Mouse (Mus musculus) yolk sac, embryonic 10.5 days (tissue): Measurements from ENCODE around the gene Zbtb42.

Source experiments
- DNase-seq: peaks from one replicate; pipeline ENCODE4 v3.0.0-alpha.2; 2017; ENCODE audit warnings: low spot score

The Zbtb42 gene

DNA sequence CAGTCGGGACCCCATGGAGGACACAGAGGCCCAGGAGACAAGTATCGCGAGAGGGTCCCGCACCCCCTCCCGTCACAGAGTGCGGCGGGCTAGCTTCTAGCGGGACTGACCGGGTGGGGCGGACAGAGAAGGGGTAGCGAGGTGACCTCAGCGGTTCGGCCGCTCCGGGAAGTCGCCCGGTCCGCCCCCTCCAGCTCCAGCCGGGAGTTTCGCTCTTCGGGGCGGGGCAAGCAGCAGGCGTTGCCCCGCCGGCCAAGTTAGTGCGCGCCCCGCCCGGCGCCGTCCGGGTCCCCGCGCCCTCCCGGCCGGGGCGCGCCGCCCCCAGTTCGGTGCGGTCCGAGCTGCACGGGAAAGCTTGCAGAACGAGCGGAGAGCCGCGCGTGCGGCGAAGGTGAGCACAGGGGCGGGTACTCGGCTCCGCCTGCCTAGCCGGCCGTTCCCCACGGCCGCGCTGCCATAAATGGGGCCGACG lies at the start of gene Zbtb42:
TSS of gene Zbtb42 (plus strand) at position 274 of the 472 bp plus-strand sequence.
- peak; percentile 71 for DNase-seq

DNA sequence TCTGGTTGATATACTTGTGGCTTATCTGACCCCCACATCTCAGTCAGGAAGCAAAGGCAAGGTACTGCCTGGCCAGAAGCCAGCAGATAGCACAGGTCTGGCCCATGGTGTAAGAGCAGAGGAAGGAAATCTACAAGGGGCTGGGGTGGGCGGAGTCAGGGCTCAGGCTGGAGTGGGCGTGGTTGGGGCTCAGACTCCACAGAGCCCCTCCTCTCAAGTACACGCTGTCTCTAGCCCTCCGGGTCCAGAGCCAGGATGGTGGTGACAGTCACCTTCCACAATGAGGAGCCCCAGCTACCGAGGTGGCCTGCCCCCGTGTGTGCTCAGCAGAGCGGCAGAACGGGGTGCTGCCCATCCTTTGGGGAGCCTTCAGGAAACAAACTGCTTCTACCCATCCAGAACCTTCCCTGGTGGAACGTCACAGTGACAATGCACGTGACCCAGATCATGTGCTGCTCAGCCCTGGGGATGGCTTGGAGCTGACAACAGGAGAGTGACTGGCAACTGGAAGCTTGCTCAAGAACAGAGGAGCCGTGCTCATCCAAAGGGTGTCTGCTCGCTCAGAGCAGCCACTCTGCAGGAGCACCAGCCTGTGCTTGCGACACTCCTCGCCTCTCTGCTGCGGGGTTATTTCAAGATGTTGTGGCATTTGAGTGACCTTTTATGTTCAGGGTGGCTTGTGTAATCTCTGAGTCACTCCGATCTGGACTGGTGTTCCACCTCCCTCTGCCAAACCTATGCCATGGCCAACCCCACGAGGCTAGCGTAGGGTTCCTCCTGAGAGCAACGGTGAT lies 49.5 kb upstream of the Zbtb42 start:
- peak; percentile 88 for DNase-seq

DNA sequence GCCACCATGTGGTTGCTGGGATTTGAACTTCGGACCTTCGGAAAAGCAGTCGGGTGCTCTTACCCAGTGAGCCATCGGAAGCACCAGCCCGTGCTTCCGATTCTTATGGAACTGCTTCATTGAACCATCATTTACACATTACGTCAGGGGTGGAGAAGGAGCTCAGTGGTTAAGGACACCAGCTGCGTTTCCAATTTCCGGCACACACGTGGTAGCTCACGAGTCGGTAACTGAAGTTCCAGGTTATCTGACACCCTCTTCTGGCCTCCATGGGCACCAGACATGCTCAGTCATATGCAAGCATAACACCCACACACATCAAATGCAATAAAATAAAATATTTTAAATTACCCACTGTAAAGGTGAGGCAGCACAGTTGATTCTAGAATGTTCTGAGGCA lies 48.6 kb upstream of the Zbtb42 start:
- DNase-seq = no peak

DNA sequence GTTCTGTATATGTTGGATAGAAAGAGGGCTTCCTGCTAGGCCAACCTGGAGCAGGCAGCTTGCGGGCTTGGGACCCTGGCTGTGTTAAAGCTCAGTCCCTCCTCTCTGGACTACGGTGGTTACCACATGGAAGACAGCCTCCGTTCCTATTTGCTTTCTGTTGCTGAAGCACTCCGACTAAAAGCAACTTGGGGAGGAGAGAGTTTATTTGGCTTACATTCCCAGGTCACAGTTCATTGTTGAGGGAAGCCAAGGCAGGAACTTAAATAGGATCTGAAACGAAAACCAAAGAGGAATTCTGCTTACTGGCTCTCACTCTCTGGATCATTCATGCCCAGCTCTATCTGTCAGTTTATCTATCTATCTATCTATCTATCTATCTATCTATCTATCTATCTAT lies 47.8 kb upstream of the Zbtb42 start:
- no peak for DNase-seq

DNA sequence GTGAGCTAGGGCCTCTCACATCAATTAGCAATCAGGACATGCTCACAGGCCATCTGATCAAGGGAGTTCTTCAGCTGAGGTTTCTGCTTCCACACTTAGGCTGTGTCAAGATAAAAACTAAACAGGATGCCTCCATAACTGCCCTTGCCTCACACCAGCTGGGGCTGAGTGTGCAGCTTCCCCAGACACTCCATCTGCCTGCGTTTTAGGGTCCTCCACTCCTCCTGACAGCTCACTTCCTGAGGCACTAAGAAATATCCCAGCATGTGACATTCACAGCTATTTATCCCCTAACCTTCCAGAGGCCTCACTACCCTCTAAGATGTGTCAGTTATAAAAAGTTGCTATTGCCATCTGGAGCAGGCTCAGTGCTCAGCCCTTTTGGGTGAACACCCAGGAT lies 47.2 kb upstream of the Zbtb42 start:
- no peak for DNase-seq

DNA sequence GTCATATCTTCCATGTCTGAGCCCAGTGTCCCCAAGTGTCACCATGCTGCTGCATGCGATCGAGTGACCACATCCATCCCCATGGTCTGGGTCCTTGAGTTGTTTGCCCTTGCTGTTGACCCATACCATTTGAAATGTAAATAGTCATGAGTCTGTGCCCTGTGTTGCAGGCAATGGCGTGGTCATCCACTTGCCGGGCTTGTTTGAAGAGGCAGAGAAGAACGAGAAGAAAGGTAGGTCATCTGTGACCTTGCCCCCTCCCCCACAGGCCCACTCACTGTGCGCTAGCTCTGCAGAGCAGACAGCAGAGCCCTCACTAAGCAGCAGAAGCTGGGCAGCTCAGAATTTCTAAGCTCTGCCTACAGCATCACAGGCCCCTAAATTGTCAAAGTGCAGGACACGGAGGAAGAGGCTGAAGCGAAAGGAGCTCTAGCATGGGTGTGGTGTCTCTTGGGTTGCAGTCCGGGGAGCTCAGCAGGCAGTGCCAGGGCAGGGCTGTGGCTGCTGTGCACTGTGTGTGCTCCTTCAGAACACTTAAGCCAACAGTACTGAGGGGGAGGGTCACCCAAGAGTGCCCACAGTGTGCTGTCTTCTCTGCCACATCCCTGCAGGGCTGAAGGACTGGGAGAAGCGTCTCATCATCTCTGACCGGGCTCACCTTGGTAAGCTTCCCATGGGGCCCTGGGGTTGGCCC lies 46.4 kb upstream of the Zbtb42 start:
- DNase-seq = no peak

DNA sequence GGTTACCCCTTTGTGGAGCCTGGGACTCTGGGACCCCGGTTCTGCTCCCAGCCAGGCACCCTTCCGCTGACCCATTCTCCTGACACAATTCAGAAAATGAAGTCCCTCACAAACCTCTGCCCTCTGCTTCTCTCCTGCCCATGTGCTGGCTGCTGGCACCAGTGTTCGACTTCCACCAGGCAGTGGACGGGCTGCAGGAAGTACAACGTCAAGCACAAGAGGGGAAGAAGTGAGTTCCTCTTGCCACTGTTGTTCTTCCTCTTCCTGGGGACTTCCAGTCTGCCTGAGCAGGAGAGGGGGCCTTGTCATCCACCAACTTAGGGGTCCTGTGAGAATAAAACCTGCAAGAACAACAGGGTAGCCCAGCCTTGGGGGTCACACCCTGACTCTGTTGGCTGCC lies 45.7 kb upstream of the Zbtb42 start:
- DNase-seq = no peak

DNA sequence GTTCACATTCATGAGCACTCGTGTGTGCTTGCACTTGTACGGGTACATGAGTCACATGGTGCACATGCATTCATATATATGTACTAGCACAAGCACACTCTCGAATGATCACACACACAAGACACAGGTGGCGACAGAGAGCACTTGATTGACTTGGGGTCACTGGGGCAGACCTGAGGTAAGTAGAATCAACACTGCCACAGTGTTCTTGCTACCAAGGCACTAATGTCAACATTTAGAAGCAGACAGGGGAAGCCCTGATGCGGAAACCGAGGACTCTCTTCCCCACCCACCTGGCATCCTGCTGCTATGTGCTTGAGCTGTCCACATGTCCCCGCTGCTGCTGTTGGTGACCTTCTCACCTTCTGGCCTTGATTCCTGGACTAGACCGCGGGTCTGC lies 44.9 kb upstream of the Zbtb42 start:
- no peak for DNase-seq

DNA sequence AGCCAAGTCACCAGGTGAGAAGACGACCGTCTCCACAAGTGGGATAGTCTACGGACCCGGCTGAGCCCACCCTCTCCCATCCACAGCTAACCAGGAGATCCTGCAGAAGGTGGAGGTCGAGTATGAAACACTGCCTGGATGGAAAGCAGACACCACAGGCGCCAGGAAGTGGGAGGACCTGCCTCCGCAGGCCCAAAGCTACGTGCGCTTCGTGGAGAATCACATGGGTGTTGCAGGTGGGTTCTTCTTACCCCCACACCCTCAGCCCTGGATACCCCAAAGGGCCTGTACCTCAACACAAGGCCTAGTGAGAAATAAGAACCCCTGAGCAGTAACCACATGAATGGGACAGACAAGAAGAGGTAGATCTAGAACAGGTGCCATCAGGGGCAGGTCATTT lies 39.1 kb upstream of the Zbtb42 start:
- DNase-seq = no peak

DNA sequence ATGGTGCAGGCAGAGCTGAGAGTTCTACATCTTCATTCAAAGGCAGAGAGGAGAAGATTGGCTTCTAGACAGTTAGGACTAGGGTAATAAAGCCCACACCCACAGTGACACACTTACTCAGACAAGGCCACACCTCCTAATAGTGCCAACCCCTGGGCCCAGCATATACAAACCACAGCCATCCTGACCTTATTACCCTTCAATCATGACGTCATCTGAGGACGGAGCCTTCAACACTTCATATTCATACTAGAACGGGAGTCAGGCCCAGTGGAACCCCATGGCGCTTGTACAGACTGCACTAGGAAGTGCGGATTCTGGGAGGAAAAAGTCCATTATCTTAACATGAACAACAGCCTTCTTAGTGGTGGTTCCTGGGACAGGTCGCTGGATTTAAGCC lies 35.5 kb upstream of the Zbtb42 start:
- DNase-seq = no peak

DNA sequence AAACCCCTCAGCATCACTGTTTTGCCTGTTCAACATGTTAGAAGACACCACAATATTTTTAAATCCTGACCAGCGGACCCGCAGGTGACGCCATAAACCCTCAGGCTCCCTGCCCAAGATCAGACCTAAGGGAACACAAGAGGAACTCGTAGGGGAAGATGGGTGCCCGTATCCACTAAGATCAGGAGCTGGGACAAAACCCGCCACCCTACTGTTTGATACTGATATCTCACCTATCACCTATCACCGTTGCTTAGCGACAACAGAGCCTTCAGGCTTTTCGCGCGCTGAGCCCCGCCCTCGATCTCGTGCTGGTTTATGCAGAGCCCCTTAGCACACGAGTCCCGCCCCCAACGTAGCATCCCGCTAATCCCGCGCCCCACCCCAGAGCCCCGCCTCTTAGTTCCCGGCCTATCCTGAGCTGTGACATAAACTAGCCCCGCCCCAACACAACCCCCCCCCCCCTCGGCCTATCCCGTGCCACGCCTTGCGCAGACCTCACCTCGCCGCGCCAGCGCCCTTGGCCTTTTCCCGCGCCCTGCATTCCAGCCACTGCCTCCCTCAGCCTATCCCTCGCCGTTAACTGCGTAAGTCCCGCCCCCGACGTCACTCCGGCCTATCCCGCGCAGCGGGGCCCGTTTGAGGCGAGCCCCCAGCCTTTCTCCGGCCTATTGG lies 34.3 kb upstream of the Zbtb42 start, which contains the start of gene Siva1:
TSS of gene Siva1 (plus strand) at position 500 of the 675 bp plus-strand sequence.
- DNase-seq = peak; percentile 100

DNA sequence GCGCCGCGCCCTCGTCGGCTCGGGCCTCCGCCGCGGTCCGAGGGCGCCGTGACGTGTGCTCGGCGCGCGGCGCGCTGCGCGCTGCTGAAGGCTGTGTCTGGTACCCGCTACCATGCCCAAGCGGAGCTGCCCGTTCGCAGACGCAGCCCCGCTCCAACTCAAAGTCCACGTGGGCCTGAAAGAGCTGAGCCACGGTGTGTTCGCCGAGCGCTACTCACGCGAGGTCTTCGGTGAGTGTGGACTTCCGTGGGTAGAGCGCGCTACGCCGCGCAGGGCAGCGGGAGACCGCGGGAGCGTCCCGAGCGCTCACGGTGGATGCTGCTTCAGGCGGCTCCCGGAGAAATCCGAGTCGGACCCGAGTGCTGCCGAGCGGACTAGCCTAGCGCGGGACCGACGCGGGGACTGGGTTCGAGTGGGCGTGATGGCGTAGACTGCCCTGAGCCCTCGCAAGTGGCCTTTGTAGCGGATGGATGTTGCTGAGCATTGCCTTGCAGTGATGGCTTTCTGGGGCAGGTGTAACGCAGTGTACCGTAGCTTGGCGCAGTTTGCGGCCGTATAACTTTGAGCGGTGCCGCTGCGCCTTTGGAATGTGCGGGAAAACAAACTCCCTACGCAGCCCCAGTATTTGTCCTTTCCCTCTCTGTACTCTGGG lies 33.6 kb upstream of the Zbtb42 start:
- peak; percentile 23 for DNase-seq

DNA sequence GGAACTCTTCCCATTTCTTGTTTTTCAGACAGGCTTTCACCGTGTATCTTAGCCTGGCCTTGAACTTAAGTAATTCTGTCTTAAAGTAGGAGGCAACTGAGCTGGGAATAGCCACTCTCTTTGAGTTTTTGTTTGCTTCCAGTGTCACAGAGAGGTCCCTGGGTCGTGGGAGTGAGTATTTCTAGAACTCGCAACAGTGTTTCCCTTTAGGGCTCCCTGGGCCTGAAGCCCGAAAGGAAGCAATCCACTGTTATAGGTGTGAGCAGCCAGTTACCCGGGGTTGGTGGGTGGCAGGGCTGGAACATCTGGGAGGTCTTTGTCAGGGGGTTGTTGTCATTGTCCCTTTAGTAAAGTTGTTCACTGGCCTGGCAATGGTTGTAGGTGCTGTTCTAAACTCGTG lies 32.5 kb upstream of the Zbtb42 start:
- DNase-seq = no peak

DNA sequence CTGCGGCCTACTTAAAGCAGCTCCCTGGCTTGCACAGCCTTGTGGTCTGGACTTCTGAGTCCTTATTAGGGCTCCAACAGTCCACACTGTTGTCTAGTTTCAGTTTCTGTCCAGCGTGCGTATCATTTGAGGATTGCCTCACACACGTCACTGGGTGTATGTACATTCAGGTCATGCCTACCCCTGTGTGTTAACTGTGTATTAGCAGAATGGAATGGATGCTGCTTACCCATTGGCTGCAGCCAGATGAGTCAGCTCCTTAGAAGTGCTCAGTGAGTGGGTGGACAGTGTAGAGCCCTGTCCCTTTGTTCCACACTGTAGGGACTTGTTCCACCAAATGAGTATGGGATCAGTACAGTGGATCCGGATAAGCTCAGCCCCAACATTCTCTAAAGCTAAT lies 30.5 kb upstream of the Zbtb42 start:
- no peak for DNase-seq

DNA sequence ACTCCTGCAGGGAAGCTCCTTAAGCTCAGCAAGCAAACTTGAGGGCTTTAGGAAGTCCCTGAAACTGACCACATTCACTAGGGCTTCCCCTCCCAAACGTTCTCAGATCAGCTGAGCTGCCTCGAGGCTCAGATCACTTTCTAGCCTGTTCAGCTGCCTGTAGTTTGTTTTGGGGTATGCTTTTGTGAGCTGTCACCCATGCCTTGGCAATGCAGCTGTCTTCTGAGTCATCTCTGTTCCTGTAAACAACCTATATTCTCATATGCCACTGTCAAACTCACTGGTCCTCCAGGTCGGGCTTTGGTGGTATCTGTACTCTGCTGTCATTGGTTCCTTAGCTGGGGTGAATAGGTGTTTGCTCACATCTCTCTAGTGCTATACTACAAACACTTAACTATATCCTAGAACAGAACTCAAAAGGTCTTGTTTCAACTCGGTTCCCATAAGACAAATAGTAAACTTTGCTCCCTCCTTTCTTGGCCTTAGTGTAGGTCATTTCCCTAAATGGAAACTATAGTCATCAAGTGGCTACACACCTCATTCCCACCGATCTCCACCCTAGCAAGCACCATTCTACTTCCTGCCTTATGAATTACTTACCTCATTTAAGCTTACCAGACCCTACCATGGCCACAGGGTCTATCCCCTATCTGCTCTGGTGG lies 26.7 kb upstream of the Zbtb42 start:
- DNase-seq = no peak

DNA sequence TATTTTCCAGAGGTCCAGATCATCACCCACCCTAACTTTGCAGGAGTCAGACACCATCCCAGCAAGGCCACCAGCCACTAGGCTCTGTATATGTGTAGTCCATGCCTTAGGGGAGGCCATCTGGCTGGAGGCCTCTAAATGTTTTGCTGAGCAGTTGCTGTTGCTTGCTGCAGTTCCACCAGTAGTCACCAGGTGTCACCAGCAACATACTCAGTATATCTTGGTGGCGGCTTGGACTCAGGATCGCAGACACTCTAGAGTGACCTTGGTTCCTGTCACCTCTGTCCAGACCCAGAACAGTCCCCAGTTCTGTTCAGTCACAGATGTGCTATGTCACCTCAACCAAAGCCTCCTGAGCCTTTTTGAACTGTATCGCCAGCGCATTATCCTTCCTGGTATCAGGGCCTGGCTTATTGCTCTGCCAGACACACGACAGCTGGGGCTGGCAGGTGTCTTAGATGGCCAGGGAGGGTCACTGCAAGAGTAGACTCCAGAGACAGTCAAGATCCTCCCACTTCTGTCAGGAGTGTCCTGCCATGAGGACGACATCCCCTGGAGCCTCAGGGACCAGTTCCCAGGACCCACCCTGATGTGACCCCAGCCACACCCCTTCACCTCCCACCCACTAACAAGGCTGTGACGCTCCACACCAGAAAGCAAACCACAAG lies 25.3 kb upstream of the Zbtb42 start:
- peak; percentile 73 for DNase-seq

DNA sequence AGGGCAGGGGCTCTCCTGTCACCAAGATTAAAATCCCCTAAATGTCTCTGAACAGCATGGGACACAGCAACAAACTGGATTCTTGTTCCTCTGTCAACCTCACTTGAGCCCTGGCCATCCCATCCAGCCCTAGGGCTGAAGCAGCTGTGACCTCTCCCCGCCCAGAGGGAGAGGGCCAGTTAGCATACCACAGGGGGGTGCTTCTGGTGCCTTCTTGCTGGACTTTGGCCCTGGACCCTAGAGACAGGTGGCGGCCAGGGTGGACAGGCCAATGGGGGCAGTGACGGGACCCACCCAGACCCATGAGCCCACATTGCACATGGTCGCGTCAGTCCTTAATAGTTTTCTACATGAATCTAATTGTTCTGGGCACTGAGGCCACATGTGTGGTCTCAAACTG lies 24.6 kb upstream of the Zbtb42 start:
- no peak for DNase-seq

DNA sequence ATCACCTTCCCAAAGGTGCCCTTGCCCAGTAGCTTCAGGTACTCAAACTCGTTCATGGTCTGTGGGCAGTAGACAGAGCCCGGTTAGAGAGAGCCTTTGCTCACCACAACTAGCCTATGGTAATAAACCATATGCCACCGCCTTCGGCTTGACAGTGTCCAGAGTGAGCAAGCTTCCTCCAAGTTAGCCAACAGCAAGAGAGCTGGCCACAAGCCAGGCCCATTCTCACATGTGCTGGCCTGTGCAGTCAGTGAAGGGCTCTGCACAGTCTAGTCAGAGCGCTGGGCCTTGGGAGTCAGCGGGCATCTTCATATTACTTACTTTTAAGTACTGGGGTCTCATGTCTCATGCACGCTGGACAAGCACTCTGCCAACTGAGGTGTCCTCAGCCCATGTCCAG lies 20.0 kb upstream of the Zbtb42 start:
- DNase-seq = no peak

DNA sequence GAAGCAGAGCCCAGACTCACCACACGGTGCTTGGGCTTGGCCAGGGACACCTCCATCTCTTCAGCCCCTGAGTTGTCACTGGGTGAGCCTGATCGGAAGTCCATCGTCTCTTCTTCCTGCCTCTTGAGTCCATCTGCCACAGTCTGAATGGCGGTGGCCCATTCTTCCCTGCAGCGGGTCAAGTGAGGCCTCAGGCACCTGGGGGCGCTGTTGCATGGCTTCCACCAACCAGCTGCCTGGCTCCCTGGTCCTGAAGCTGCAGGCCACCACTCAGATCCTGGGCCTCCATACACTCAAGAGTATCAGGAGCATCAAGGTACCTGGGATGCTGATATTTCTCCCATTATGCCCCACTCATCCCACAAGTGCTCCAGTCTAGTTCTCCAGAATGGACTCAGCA lies 19.5 kb upstream of the Zbtb42 start:
- DNase-seq = no peak

DNA sequence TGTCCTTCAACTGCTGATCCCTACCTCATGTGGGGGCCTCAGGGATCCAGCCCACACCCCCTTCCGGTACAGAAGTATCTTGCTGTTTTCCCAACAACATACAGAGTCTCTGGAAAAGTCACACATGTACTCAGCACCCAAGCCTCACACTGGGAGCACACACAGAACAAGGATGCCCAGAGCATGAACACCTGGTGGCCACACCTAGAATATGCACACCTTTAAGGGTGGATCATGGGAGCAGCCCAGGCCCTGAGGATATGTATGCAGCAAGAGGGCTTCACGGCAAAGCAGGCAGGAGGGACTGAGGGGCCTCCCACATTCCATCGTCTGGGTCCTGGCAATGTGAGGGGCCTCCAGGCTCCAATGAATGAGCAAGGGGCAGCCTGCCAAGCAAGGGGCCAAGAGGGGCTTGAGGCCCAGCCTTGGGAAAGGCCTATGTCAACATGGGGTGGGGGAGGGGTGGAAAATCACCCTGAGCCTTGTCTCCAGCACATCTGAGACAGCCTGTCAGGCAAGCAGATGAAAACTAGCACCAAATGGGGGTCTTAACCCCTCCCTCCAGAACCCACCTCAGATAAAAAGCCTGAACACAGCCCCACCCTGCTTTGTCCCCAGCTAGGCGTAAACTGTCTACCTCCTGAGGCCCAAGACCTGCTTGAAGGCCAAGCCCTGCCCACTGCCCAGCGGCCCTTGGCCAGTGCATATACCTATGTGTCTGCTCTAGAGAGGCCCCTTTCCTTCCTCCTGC lies 17.9 kb upstream of the Zbtb42 start:
- DNase-seq = no peak

DNA sequence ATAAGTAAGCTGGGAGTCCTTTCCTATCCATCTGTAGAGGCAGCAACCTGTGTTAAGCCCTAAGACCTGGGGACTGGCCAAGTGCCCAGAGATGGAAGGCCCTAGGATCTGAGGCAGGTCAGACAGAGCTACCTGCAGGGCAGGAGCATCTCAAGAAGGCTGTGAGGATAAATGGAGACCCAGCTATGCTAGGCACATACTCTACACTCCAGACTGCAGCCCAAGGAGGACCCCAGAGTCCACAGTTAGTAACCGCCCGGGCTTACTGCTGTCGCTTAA lies 17.4 kb upstream of the Zbtb42 start:
- DNase-seq = no peak
